Mouse (Mus musculus) liver, adult 2 months (tissue): ENCODE measurements around the gene Lsm12. TPM values are rescaled to one million over a fixed set of nuclear protein-coding genes. Genes with fewer than 3 reads are reported as not detected.
A peak's percentile ranks its signal among the peaks of the same experiment; 100 is the strongest.

Experiments
- DNase-seq: peaks from one replicate; pipeline ENCODE4 v3.0.0-alpha.2; 2011; ENCODE audit warnings: low read depth, low spot score; ENCODE audit errors: extremely low read depth
- H3K27ac ChIP-seq: fragments of 200-500 bp; replicated peaks from 2 replicates; pipeline ENCODE4 v1.5.1; 2012; ENCODE audit warnings: low read depth, mild to moderate bottlenecking, control low read depth, inconsistent platforms, low read length; ENCODE audit not compliant: insufficient read depth
- H3K27me3 ChIP-seq: fragments of 200-500 bp; 2 replicates; pipeline ENCODE4 v1.6.1; 2012; ENCODE audit warnings: mild to moderate bottlenecking, moderate library complexity, low read length, inconsistent platforms; ENCODE audit not compliant: control insufficient read depth, insufficient read depth
- H3K36me3 ChIP-seq: fragments of 200-500 bp; 2 replicates; pipeline ENCODE4 v1.6.1; 2012; ENCODE audit warnings: low read length, inconsistent platforms; ENCODE audit not compliant: control insufficient read depth, insufficient read depth
- H3K4me1 ChIP-seq: fragments of 200-500 bp; 2 replicates; pipeline ENCODE4 v1.6.1; 2011; ENCODE audit warnings: low read length; ENCODE audit not compliant: control insufficient read depth, insufficient read depth
- H3K4me3 ChIP-seq: fragments of 200-500 bp; 2 replicates; pipeline ENCODE4 v1.5.1; 2011; ENCODE audit warnings: low read depth, mild to moderate bottlenecking, control low read depth, low read length, moderate library complexity; ENCODE audit not compliant: insufficient read depth
- H3K79me2 ChIP-seq: fragments of 200-500 bp; 2 replicates; pipeline ENCODE4 v1.6.1; 2012; ENCODE audit warnings: inconsistent platforms, mild to moderate bottlenecking, low read length, moderate library complexity; ENCODE audit not compliant: control insufficient read depth, insufficient read depth
- H3K9ac ChIP-seq: fragments of 200-500 bp; 2 replicates; pipeline ENCODE4 v1.6.1; 2012; ENCODE audit warnings: low read depth, mild to moderate bottlenecking, control low read depth, inconsistent platforms, low read length
- CTCF ChIP-seq: fragments of 200-500 bp; IDR thresholded peaks from 2 replicates; pipeline ENCODE4 v1.5.1; 2011; ENCODE audit warnings: low read depth, low read length, control low read depth
- POLR2A ChIP-seq: fragments of 200-500 bp; IDR thresholded peaks from 2 replicates; pipeline ENCODE4 v1.6.1; 2011; ENCODE audit warnings: low read length, control low read depth; ENCODE audit not compliant: insufficient read depth; ENCODE audit errors: extremely low read depth
- WGBS: fragments of 180-500 bp; shearing (Covaris S2); methylation state at CpG from one replicate; pipeline ENCODE4 v1.1.7; 2018; 5-methylcytosine and 5-hydroxymethylcytosine counted together
- polyA plus RNA-seq: library from polyadenylated mRNA; depleted of rRNA; stranded (reverse); fragments of >200 nt; gene quantifications from 2 replicates; pipeline ENCODE4 v1.2.3, GENCODE M21; 2012; rRNA removed
- total RNA-seq: library from RNA; depleted of rRNA; stranded (reverse); fragments of >200 nt; gene quantifications from 2 replicates; pipeline ENCODE4 v1.2.3, GENCODE M21; 2014; rRNA removed

The Lsm12 gene
- total RNA-seq, result 11.4 and 14.1 TPM in 2 replicates
- 24.3 and 24.5 TPM in 2 replicates for polyA plus RNA-seq

DNA sequence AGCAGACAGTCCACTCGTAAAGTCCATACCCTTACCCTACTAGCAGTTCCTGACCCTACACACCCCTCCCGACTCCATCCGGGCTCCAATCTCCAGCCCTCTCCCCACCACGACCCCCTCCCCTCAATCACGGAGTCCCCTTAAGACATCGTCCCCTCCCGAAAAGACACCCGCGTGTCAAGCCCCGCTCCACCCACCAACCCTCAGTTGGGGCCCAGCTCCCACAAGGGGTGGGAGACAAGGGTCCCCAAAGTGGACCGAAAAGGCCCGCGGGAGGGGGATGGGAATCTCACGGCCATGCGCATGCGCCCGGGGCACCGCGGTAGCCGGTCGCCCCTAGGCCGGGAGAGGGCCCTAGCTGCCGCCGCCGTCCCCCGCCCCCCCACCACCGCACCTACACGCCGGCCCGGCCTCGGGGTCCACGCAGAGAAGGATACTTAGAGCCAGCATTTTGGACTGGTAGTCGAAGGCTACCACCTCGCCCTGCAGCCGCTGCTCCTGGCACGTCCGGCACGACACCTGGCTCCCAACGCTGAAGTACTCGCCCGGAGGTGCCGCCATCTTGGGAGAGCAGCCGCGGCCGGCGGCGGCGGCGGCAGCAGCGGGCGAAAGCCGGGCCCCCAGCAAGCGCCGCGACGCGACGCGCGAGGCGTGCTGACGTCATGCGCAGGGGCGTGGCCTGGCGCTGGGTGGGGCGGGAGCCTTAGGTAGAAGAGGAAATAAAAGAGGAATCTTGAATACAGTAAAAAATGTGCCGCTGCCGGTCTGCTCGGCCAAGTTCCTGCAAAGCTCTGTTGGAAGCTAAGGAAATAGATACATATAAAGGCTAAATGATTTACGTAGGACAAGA, at the start of gene Lsm12:
Gene Lsm12 (minus strand): TSS at position 651 of the 850 bp plus-strand sequence.
- Histone ChIP-seq H3K27me3 (no peaks in the 10 kb centered on the region), H3K36me3 (peaks cover 9% of the 10 kb centered on the region), H3K79me2 (peaks cover 22% of the 10 kb centered on the region), H3K4me1 (peaks cover 19% of the 10 kb centered on the region), H3K27ac (peak within 1 kb of the TSS; percentile 88), H3K9ac (peak within 1 kb of the TSS; percentile 95), H3K4me3 (peak within 1 kb of the TSS; percentile 92)
- DNase-seq, result peak; percentile 66
- WGBS, result under 1% methylated on average over 70 of the region's 70 CpGs
- no peak for TF ChIP-seq CTCF
- TF ChIP-seq POLR2A, result peak; percentile 79

GRCm38 (mm10) chr11:102230006-102230741, 45.1 kb upstream of the Lsm12 start, which contains the start of gene Hdac5:
Gene Hdac5, minus strand, starts transcription at chr11:102230166.
- peak within 1 kb of the TSS; percentile 70 for H3K27ac ChIP-seq
- TF ChIP-seq CTCF, result no peak
- peak; percentile 70 for TF ChIP-seq POLR2A
- H3K4me3 ChIP-seq, result peak within 1 kb of the TSS; percentile 73
- H3K4me1 ChIP-seq, result peaks cover 8% of the 10 kb centered on the region
- H3K9ac ChIP-seq, result peak within 1 kb of the TSS; percentile 95
- peaks cover 35% of the 10 kb centered on the region for H3K79me2 ChIP-seq
- 1% methylated on average over 49 of the region's 49 CpGs for WGBS
- H3K27me3 ChIP-seq, result no peaks in the 10 kb centered on the region
- DNase-seq, result peak; percentile 91
- no peaks in the 10 kb centered on the region for H3K36me3 ChIP-seq

- Histone ChIP-seq H3K36me3 (no peaks in the 10 kb centered on the region), H3K4me3 (peak overlapping the region; percentile 73), H3K4me1 (peaks cover 11% of the 10 kb centered on the region), H3K9ac (peak overlapping the region; percentile 95), H3K27me3 (no peaks in the 10 kb centered on the region), H3K27ac (peak overlapping the region; percentile 70), H3K79me2 (peaks cover 42% of the 10 kb centered on the region)
- DNase-seq, result no peak
- TF ChIP-seq CTCF, result no peak
- TF ChIP-seq POLR2A, result no peak
- 2% methylated on average over 44 of the region's 47 CpGs for WGBS
Observed at GRCm38 (mm10) chr11:102229331-102229953, 44.3 kb upstream of the Lsm12 start.

GRCm38 (mm10) chr11:102228646-102229268, 43.7 kb upstream of the Lsm12 start:
- H3K36me3 ChIP-seq, result no peaks in the 10 kb centered on the region
- peaks cover 42% of the 10 kb centered on the region for H3K79me2 ChIP-seq
- H3K9ac ChIP-seq, result peak overlapping the region; percentile 95
- DNase-seq, result no peak
- peaks cover 11% of the 10 kb centered on the region for H3K4me1 ChIP-seq
- 32% methylated on average over 7 of the region's 7 CpGs for WGBS
- no peak for TF ChIP-seq POLR2A
- no peak for TF ChIP-seq CTCF
- peak overlapping the region; percentile 73; the same call in 1 of the 2 replicates for H3K4me3 ChIP-seq
- no peaks in the 10 kb centered on the region for H3K27me3 ChIP-seq
- no peak overlapping the region for H3K27ac ChIP-seq

DNA sequence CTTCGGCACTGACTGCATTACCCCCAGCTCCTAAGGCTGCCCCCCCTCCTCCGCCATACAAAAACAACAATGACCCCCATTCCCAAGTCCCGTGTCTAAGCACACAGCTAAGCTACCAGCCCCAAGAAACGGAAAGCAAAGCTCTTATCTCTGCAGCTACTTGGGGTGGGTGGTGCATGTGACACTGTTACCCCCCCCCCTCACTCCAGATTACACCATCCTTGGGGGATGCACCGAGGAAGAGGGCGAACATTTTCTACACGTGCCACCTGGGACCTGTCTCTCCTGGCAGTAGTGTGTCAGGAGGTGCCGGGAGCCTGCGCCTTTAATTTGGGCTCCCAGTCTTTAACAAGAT, 43.1 kb upstream of the Lsm12 start:
- H3K4me1 ChIP-seq, result peaks cover 11% of the 10 kb centered on the region
- no peaks in the 10 kb centered on the region for H3K36me3 ChIP-seq
- WGBS, result 75% methylated on average over 9 of the region's 9 CpGs
- H3K27ac ChIP-seq, result no peak overlapping the region
- H3K4me3 ChIP-seq, result no peak overlapping the region
- DNase-seq, result no peak
- H3K79me2 ChIP-seq, result peaks cover 48% of the 10 kb centered on the region
- H3K27me3 ChIP-seq, result no peaks in the 10 kb centered on the region
- H3K9ac ChIP-seq, result no peak overlapping the region
- TF ChIP-seq POLR2A (no peak), CTCF (no peak)
